Mouse (Mus musculus) kidney, embryonic 16.5 days (tissue): Measurements from ENCODE around the gene Rbms3. TPM values are rescaled to one million over a fixed set of nuclear protein-coding genes. Genes with fewer than 3 reads are reported as not detected.
A peak's percentile ranks its signal among the peaks of the same experiment; 100 is the strongest.

Experiments
- ATAC-seq: fragments of 200-750 bp; cut with Nextera tagmentation; 2 replicates; pipeline ENCODE4 v1.8.0; 2017; ENCODE audit warnings: moderate TSS enrichment; ENCODE audit not compliant: low FRiP score, low TSS enrichment
- H3K27ac ChIP-seq: fragments of 300-500 bp; sonication (generic); 2 replicates; pipeline ENCODE4 v1.5.1; 2014; ENCODE audit warnings: low read length
- H3K27me3 ChIP-seq: fragments of 300-500 bp; sonication (generic); 2 replicates; pipeline ENCODE4 v1.6.1; 2014; ENCODE audit warnings: low read length, control low read depth, mixed read lengths; ENCODE audit not compliant: insufficient read depth
- H3K36me3 ChIP-seq: fragments of 300-500 bp; sonication (generic); 2 replicates; pipeline ENCODE4 v1.6.1; 2014; ENCODE audit warnings: low read length, control low read depth, mixed read lengths; ENCODE audit not compliant: insufficient read depth
- H3K4me1 ChIP-seq: fragments of 300-500 bp; sonication (generic); 2 replicates; pipeline ENCODE4 v1.6.1; 2014; ENCODE audit warnings: low read length, control low read depth, mixed read lengths; ENCODE audit not compliant: insufficient read depth
- H3K4me2 ChIP-seq: fragments of 300-500 bp; sonication (generic); replicated peaks from 2 replicates; pipeline ENCODE4 v1.6.1; 2014; ENCODE audit warnings: low read depth, low read length
- H3K4me3 ChIP-seq: fragments of 300-500 bp; sonication (generic); 2 replicates; pipeline ENCODE4 v1.5.1; 2014; ENCODE audit warnings: mild to moderate bottlenecking, low read length
- H3K9ac ChIP-seq: fragments of 300-500 bp; sonication (generic); replicated peaks from 2 replicates; pipeline ENCODE4 v1.6.1; 2014; ENCODE audit warnings: low read length
- H3K9me3 ChIP-seq: fragments of 300-500 bp; sonication (generic); 2 replicates; pipeline ENCODE4 v1.6.1; 2016; ENCODE audit warnings: low read length, control low read depth
- WGBS: fragments of 180-500 bp; shearing (Covaris S2); extraction: QIAGEN DNeasy Blood & Tissue Kit; methylation state at CpG from one replicate; pipeline ENCODE4 v1.1.7; 2014; 5-methylcytosine and 5-hydroxymethylcytosine counted together
- polyA plus RNA-seq: library from polyadenylated mRNA; unstranded; fragments of >200 nt; fragmentation: Nextera tagmentation; extraction: Ambion mirVana; gene quantifications from 2 replicates; pipeline ENCODE4 v1.2.1, GENCODE M21; 2015

Gene Rbms3
- polyA plus RNA-seq, 1 experiment from 2014 or later = 81.9 TPM

DNA sequence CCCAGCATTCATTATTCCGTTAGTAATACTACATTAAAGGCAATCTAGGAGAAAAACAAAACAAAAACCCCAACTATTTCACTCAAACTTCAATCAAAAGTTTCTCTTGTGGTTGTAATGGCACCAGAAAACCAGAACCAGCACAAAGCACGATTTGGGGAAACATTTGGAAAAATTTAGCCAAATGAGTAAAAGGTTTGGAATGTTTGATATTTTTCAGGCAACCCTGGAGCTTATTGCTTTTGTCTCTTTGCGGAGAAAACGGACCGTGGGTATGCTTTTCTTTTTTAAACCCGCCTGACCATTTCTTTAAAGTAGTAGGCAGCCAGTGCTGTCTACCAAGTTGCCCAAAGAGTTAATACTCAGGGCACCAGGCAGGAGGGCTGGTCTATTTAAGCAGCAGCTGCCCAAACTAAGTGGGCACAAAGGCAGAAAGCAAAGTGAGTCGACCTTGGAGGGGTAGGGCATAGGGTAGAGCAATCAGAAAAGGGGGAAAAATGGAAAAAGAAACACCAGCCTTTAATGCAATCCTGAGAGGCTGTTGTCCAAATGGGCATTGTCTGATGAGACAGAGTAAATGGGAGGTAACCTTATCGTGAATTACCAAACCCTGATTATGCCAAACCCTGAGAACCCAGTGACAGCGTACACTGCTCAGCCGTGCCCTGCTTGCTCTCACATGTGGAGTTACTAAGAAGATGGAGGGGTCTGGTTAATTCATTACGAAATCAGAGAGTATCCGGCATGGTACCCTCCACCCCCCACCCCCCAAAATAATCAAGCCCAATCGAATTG, 379.5 kb downstream of the Rbms3 start:
- H3K4me1 ChIP-seq = peaks cover 57% of the 10 kb centered on the region
- no peak for ATAC-seq

DNA sequence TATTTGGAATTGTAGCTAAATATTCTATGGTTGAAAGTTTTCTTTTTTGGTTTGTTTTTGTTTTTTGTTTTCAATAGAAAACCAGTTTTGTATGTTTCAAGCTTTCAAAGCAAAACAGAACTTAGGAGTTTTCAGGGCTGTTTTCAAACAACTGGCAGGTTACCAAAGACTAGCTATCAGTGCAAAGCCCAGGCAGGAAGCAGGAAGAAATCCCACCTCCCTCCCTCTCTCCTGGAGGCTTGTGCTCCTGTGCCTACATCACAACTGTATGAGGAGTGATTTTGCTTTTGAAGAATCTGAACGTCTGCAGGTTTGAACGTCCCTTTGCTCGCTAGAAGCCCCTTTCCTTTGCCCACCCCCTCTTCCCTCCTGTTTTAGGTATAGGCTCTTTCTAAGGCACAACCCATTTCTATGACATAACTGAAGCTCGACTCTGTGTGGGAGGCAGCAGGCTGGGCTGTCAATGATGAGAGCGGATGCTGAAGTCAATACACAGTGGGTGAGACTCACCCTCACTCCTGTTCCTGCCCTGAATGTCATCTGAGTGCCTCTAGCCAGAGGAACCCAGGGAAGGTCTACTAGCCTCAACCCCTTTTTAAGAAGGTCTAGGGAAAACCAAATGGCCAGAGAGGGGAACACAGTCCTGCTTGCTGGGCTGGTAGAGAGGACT, 382.3 kb downstream of the Rbms3 start:
- WGBS = 10% methylated on average over 5 of the region's 5 CpGs
- Histone ChIP-seq H3K9me3 (no peaks in the 10 kb centered on the region), H3K4me2 (peak overlapping the region; percentile 37), H3K4me3 (peak overlapping the region; percentile 4; the same call in 1 of the 2 replicates), H3K27ac (peak overlapping the region; percentile 59), H3K9ac (peak overlapping the region; percentile 23; the same call in 1 of the 2 replicates), H3K36me3 (no peaks in the 10 kb centered on the region), H3K27me3 (no peaks in the 10 kb centered on the region), H3K4me1 (peaks cover 40% of the 10 kb centered on the region)
- ATAC-seq = no peak

More for the DNA sequence above, 379.5 kb downstream of the Rbms3 start:
- Histone ChIP-seq H3K9ac (peak overlapping the region; percentile 73), H3K9me3 (no peaks in the 10 kb centered on the region), H3K4me3 (peak overlapping the region; percentile 60), H3K27ac (peak overlapping the region; percentile 89), H3K36me3 (no peaks in the 10 kb centered on the region), H3K4me2 (peak overlapping the region; percentile 73), H3K27me3 (no peaks in the 10 kb centered on the region)
- WGBS = 15% methylated on average over 13 of the region's 13 CpGs

GRCm38 (mm10) chr9:117246173-117246572, 383.5 kb downstream of the Rbms3 start:
- Histone ChIP-seq H3K4me2 (0 out of 2 replicates have a peak overlapping the region, but pooled peaks have one; percentile 37), H3K36me3 (peaks cover 9% of the 10 kb centered on the region), H3K4me1 (peaks cover 40% of the 10 kb centered on the region), H3K9ac (no peak overlapping the region), H3K27me3 (no peaks in the 10 kb centered on the region), H3K27ac (no peak overlapping the region; the same call in 1 of the 2 replicates), H3K9me3 (peaks cover 8% of the 10 kb centered on the region), H3K4me3 (no peak overlapping the region)
- WGBS = 72% methylated on average over 12 of the region's 12 CpGs
- no peak for ATAC-seq

DNA sequence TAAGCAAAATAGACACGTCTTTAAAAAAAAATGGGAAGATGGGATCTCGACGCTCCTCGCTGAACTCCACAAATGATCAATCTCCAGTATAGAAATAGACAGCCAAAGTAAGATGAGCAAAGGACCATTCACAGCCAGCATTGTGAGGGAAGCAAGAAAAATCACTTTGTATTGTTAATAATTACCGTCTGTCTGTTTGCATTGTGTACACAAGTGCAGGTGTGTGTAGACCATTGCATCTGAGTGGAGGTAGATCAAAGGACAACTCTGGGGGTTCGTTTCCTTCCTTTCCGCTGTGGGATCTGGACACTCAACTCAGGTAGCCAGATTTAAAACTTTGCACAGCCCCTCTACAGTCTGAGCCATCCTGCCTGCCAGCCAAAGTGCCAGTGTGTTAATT, 386.3 kb downstream of the Rbms3 start:
- no peaks in the 10 kb centered on the region for H3K27me3 ChIP-seq
- no peak overlapping the region for H3K27ac ChIP-seq
- no peak overlapping the region for H3K4me3 ChIP-seq
- no peak for ATAC-seq
- peaks cover 8% of the 10 kb centered on the region for H3K9me3 ChIP-seq
- peaks cover 14% of the 10 kb centered on the region for H3K36me3 ChIP-seq
- peaks cover 25% of the 10 kb centered on the region for H3K4me1 ChIP-seq
- 76% methylated on average over 7 of the region's 7 CpGs for WGBS
- no peak overlapping the region for H3K4me2 ChIP-seq
- no peak overlapping the region for H3K9ac ChIP-seq

- Histone ChIP-seq H3K4me3 (no peak overlapping the region), H3K27me3 (no peaks in the 10 kb centered on the region), H3K9me3 (no peaks in the 10 kb centered on the region), H3K36me3 (peaks cover 7% of the 10 kb centered on the region), H3K4me1 (peaks cover 18% of the 10 kb centered on the region), H3K9ac (no peak overlapping the region), H3K27ac (no peak overlapping the region), H3K4me2 (no peak overlapping the region)
- ATAC-seq = no peak
- WGBS = 71% methylated on average over 6 of the region's 6 CpGs
Observed at GRCm38 (mm10) chr9:117234726-117235075, 395.0 kb downstream of the Rbms3 start.

- H3K36me3 ChIP-seq = peaks cover 9% of the 10 kb centered on the region
Observed at GRCm38 (mm10) chr9:117234065-117234725, 395.5 kb downstream of the Rbms3 start.

DNA sequence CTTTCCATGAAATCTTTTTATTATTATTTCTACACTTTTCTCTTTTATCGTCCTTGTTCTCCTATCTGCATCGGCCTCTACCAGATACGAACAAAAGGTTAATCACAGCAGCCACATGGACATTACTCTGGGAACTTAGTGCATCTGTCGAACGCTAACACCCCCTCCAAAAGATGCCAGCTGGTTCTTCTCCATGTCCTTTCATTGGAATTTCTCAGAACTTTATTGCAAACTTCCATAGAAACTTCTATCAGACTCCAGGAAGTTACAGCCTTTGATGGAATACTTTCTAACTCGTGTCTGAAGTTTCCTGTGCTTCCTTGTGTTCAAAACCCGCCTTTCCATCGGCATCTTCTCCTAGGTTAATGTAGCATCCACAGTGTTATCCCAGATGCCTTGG, 407.0 kb downstream of the Rbms3 start:
- ATAC-seq = no peak
- Histone ChIP-seq H3K4me1 (peaks cover 9% of the 10 kb centered on the region), H3K4me2 (no peak overlapping the region), H3K4me3 (no peak overlapping the region), H3K9me3 (no peaks in the 10 kb centered on the region), H3K27me3 (no peaks in the 10 kb centered on the region), H3K36me3 (no peaks in the 10 kb centered on the region), H3K27ac (no peak overlapping the region), H3K9ac (no peak overlapping the region)
- WGBS = 50% methylated on average over 8 of the region's 8 CpGs

More at GRCm38 (mm10) chr9:117234065-117234725, 395.5 kb downstream of the Rbms3 start:
- no peak overlapping the region for H3K4me3 ChIP-seq
- H3K4me1 ChIP-seq = peaks cover 18% of the 10 kb centered on the region
- H3K4me2 ChIP-seq = no peak overlapping the region
- ATAC-seq = no peak
- no peak overlapping the region for H3K9ac ChIP-seq
- 88% methylated on average over 5 of the region's 5 CpGs for WGBS
- no peak overlapping the region for H3K27ac ChIP-seq
- no peaks in the 10 kb centered on the region for H3K27me3 ChIP-seq
- H3K9me3 ChIP-seq = no peaks in the 10 kb centered on the region

GRCm38 (mm10) chr9:117221481-117221880, 408.2 kb downstream of the Rbms3 start:
- WGBS = 70% methylated on average over 4 of the region's 4 CpGs

DNA sequence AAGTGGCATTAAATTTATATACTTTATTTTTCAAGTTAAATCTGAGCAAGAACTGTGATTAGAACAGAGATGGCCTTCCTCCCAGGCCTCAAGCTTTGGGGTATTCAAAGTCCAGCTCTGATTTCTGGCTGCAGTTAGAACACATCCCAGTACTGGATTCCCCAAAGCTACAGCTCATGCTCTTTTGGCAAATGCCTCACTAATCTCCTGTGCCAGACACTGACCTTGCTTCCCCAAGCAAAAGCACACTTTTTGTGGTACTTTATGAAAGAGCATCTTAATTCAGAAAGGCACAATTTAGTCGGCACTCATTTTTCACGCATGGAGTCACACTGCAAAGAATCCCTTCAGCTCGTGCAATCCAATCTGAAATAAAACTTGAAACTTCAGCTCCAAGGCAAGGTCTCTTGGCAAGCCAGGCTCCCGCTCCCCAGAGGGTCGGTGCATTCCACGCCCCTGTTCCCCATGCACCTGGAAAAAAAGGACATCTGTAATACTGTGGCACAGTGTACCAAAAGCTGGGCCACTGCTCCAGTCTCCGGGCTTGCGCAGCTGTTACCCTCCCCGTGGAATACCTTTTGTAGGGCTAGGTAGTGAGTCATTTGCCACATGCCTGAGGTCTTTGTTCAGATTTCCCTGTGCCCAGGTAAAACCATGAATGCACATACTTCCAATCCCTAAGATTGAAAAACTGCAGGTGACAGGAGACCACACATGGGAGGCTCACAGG, 413.5 kb downstream of the Rbms3 start:
- H3K9ac ChIP-seq = no peak overlapping the region
- WGBS = 49% methylated on average over 9 of the region's 9 CpGs

More at GRCm38 (mm10) chr9:117221481-117221880, 408.2 kb downstream of the Rbms3 start:
- H3K9me3 ChIP-seq = no peaks in the 10 kb centered on the region
- H3K4me3 ChIP-seq = no peak overlapping the region
- peaks cover 20% of the 10 kb centered on the region for H3K4me1 ChIP-seq
- no peaks in the 10 kb centered on the region for H3K27me3 ChIP-seq
- no peak overlapping the region for H3K9ac ChIP-seq
- ATAC-seq = no peak
- H3K36me3 ChIP-seq = no peaks in the 10 kb centered on the region
- no peak overlapping the region for H3K4me2 ChIP-seq
- no peak overlapping the region for H3K27ac ChIP-seq

More for the DNA sequence above, 413.5 kb downstream of the Rbms3 start:
- Histone ChIP-seq H3K4me2 (no peak overlapping the region), H3K27ac (peak overlapping the region; percentile 13; the same call in 1 of the 2 replicates), H3K4me3 (no peak overlapping the region), H3K9me3 (no peaks in the 10 kb centered on the region), H3K36me3 (no peaks in the 10 kb centered on the region), H3K4me1 (peaks cover 39% of the 10 kb centered on the region), H3K27me3 (no peaks in the 10 kb centered on the region)
- no peak for ATAC-seq
